Mouse (Mus musculus) liver, embryonic 14.5 days (tissue): ENCODE data around the gene Fam174b. TPM values are rescaled to one million over a fixed set of nuclear protein-coding genes. Genes with fewer than 3 reads are reported as not detected.

Experiments used
- ATAC-seq: fragments of 200-750 bp; cut with Nextera tagmentation; 2 replicates; pipeline ENCODE4 v1.8.0; 2017; ENCODE audit warnings: moderate number of reproducible peaks, mild to moderate bottlenecking, moderate library complexity; ENCODE audit not compliant: insufficient read depth
- DNase-seq, 3 experiments: peaks; one replicate each; pipeline ENCODE4 v3.0.0-alpha.2; 2012 to 2013; ENCODE audit warnings: low read depth in 3 of 3, low spot score in 3 of 3
- H3K27ac ChIP-seq: fragments of 300-500 bp; sonication (generic); 2 replicates; pipeline ENCODE4 v1.5.1; 2014; ENCODE audit warnings: moderate library complexity, mild to moderate bottlenecking, control low read depth, inconsistent platforms
- H3K27me3 ChIP-seq: fragments of 300-500 bp; sonication (generic); 2 replicates; pipeline ENCODE4 v1.6.1; 2014; ENCODE audit warnings: mild to moderate bottlenecking, low read length, moderate library complexity; ENCODE audit not compliant: control insufficient read depth, insufficient read depth
- H3K36me3 ChIP-seq: fragments of 300-500 bp; sonication (generic); replicated peaks from 2 replicates; pipeline ENCODE4 v1.6.1; 2014; ENCODE audit warnings: low read depth; ENCODE audit not compliant: control insufficient read depth, insufficient read depth
- H3K4me1 ChIP-seq, 2 experiments: fragments of 200-500 bp in 1 of 2; fragments of 300-500 bp in 1 of 2; sonication (generic) in 1 of 2; replicated peaks; 2 replicates each; pipeline ENCODE4 v1.6.1; 2012 to 2014; ENCODE audit warnings: antibody characterized with exemption in 1 of 2, inconsistent platforms in 1 of 2, low read length in 1 of 2; ENCODE audit not compliant: control insufficient read depth in 2 of 2, insufficient read depth in 2 of 2
- H3K4me2 ChIP-seq: fragments of 300-500 bp; sonication (generic); 2 replicates; pipeline ENCODE4 v1.6.1; 2014; ENCODE audit warnings: low read depth, mild to moderate bottlenecking, control low read depth, moderate library complexity
- H3K4me3 ChIP-seq, 2 experiments: fragments of 200-500 bp in 1 of 2; fragments of 300-500 bp in 1 of 2; sonication (generic) in 1 of 2; 2 replicates each; pipeline ENCODE4 v1.5.1; 2012 to 2014; ENCODE audit warnings: low read depth in 2 of 2, low read length in 2 of 2, mild to moderate bottlenecking in 2 of 2, control low read depth in 1 of 2, inconsistent platforms in 1 of 2, moderate library complexity in 1 of 2; ENCODE audit not compliant: insufficient read depth in 1 of 2
- H3K9ac ChIP-seq: fragments of 300-500 bp; sonication (generic); replicated peaks from 2 replicates; pipeline ENCODE4 v1.6.1; 2014; ENCODE audit warnings: mild to moderate bottlenecking, control low read depth, moderate library complexity
- H3K9me3 ChIP-seq: fragments of 300-500 bp; sonication (generic); 2 replicates; pipeline ENCODE4 v1.6.1; 2016; ENCODE audit warnings: low read length, mixed read lengths; ENCODE audit not compliant: control insufficient read depth
- CTCF ChIP-seq: IDR thresholded peaks from 2 replicates; pipeline ENCODE4 v1.5.1; 2016; ENCODE audit warnings: antibody characterized with exemption, low read depth, control low read depth
- EP300 ChIP-seq: IDR thresholded peaks from 2 replicates; pipeline ENCODE4 v1.6.1; 2016; ENCODE audit warnings: antibody characterized with exemption, low read depth
- WGBS: fragments of 180-500 bp; shearing (Covaris S2); extraction: QIAGEN DNeasy Blood & Tissue Kit; methylation state at CpG from one replicate; pipeline ENCODE4 v1.1.7; 2014; ENCODE audit not compliant: insufficient replicate concordance; 5-methylcytosine and 5-hydroxymethylcytosine counted together
- polyA plus RNA-seq, 2 experiments: library from polyadenylated mRNA; depleted of rRNA in 1 of 2; stranded (reverse) in 1 of 2; unstranded in 1 of 2; fragments of >200 nt; fragmentation: Nextera tagmentation in 1 of 2; extraction: Ambion mirVana in 1 of 2; gene quantifications; 2 replicates each; pipeline versions ENCODE4 v1.2.1 to v1.2.3; 2012 to 2014

Fam174b gene
- polyA plus RNA-seq, 2 experiments = 1.6 to 2.3 TPM

DNA sequence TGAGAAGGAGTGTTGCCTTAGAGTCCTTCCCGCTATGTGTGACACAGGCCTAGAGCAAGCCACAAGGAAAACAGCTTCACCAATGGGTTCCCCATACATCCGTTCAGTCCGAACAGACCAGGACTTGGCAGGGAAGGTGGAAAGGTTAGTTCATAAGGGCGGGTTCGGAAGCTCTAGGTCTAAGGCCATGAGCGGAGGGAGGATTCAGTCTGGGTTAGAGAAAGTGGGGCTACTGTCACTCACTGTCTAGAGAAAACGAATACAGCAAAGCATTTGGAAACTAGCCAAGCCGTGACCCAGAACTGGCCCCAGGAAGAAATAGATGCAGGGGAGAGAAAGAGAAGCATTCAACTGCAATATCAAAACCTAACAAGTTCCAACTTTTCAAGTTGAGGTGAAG is 47.4 kb downstream of the Fam174b start:
- Histone ChIP-seq H3K4me1 (no peaks in the 10 kb centered on the region), H3K36me3 (no peaks in the 10 kb centered on the region), H3K27ac (no peak overlapping the region), H3K27me3 (no peaks in the 10 kb centered on the region), H3K9me3 (no peaks in the 10 kb centered on the region), H3K4me3 (no peak overlapping the region), H3K9ac (no peak overlapping the region), H3K4me2 (no peak overlapping the region)
- TF ChIP-seq CTCF (no peak), EP300 (no peak)
- 62% methylated on average over 8 of the region's 8 CpGs for WGBS
- ATAC-seq (no peak), DNase-seq (no peak)

DNA sequence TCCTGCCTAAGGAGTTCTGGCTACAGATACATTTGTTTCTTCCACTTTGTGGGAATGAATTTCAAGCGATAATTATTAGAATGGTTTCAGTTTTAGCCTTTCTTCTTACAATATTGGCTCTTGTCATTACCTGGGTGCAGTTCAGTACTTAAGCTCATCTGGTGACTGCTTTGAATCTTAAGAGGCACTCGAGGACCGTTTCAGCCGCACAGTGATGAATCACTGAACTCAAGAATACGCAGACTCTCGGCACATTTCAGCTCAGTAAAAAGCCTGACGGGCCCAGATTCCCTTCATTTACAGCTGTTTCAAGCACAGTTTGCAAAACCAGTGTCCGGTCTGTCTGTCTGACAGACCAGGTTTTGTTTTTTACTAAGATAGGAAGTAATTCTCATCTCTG is 51.0 kb downstream of the Fam174b start:
- Histone ChIP-seq H3K4me1 (no peaks in the 10 kb centered on the region), H3K36me3 (no peaks in the 10 kb centered on the region), H3K27ac (no peak overlapping the region), H3K9me3 (no peaks in the 10 kb centered on the region), H3K27me3 (no peaks in the 10 kb centered on the region), H3K4me2 (no peak overlapping the region), H3K9ac (no peak overlapping the region), H3K4me3 (no peak overlapping the region)
- TF ChIP-seq EP300 (no peak), CTCF (no peak)
- 65% methylated on average over 8 of the region's 8 CpGs for WGBS
- ATAC-seq = no peak
- DNase-seq = no peak

DNA sequence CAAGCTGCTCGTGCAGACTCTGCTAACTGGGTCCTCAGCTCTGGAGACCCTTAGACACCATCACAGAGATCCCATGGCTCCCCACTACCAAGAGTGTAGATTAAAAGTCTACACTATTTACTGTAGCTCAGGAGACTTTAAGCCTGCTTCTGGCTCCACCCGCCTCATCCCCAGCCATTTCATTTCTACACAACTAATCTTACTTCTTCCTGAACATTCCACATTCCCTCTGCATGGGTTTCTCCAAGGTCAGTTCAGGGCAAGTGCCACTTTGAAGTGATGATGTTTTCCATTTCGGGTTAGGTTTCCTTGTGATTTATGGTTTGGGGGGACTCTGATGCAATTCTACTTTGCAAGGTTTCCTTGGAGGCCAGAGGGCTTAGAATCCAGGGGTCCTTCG is 52.1 kb downstream of the Fam174b start:
- Histone ChIP-seq H3K4me3 (no peak overlapping the region), H3K27ac (no peak overlapping the region), H3K4me1 (no peaks in the 10 kb centered on the region), H3K9ac (no peak overlapping the region), H3K36me3 (no peaks in the 10 kb centered on the region), H3K27me3 (no peaks in the 10 kb centered on the region), H3K9me3 (no peaks in the 10 kb centered on the region), H3K4me2 (no peak overlapping the region)
- TF ChIP-seq EP300 = no peak
- TF ChIP-seq CTCF = no peak
- ATAC-seq = no peak
- 46% methylated on average over 4 of the region's 4 CpGs for WGBS
- no peak for DNase-seq

DNA sequence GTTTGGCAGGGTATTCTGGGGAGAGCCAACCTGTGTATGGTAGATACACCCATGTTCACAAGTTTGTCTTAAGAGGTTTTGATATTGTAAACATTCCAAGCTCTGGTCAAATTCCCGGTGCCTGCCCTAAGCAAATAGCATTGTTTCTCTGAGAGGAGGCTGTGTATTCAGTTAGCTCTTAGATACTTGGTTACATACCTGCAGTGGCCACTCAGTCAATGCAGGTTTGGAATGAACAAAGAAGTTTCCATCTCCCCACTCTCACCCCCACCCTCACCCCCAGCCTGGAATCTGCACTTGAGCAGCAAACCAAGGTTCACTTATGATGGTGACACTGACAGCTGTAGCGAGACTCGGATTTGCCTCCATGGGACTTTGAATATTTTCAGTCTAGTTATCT is 52.5 kb downstream of the Fam174b start:
- 59% methylated on average over 3 of the region's 3 CpGs for WGBS
- no peak overlapping the region for H3K4me3 ChIP-seq
- no peaks in the 10 kb centered on the region for H3K4me1 ChIP-seq
- ATAC-seq = no peak
- H3K27me3 ChIP-seq = no peaks in the 10 kb centered on the region
- DNase-seq = no peak
- H3K9ac ChIP-seq = no peak overlapping the region
- H3K36me3 ChIP-seq = no peaks in the 10 kb centered on the region
- H3K9me3 ChIP-seq = no peaks in the 10 kb centered on the region
- TF ChIP-seq CTCF = no peak
- no peak for TF ChIP-seq EP300
- no peak overlapping the region for H3K27ac ChIP-seq
- H3K4me2 ChIP-seq = no peak overlapping the region

DNA sequence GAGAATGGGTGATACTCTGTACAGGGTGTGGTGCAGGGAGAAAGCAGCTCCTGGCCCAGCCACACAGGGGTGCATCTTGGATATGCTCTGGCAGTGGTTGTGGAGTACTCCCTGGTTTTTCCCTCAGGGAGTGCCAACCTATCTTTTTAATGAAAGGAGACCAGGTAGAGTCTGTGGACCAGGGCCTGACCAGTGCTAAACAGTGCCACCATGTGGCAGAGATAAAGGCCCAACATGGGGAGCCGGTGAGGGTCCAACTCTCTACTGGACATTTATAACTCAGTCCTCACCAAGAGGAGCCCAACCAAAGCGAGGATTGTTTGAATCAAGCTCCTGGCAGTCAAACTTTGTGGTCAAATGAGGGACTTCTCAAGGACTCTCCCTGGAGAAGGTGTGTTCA is 69.2 kb downstream of the Fam174b start:
- DNase-seq (no peak), ATAC-seq (no peak)
- 36% methylated on average over 2 of the region's 2 CpGs for WGBS
- Histone ChIP-seq H3K9me3 (no peaks in the 10 kb centered on the region), H3K27me3 (no peaks in the 10 kb centered on the region), H3K36me3 (no peaks in the 10 kb centered on the region), H3K9ac (no peak overlapping the region), H3K4me1 (peaks cover 0 to 9% of the 10 kb centered on the region in 2 experiments; a peak in 2 of 4 replicates), H3K4me3 (no peak overlapping the region), H3K27ac (no peak overlapping the region), H3K4me2 (no peak overlapping the region)
- TF ChIP-seq CTCF = peak; percentile 36
- TF ChIP-seq EP300 = no peak

DNA sequence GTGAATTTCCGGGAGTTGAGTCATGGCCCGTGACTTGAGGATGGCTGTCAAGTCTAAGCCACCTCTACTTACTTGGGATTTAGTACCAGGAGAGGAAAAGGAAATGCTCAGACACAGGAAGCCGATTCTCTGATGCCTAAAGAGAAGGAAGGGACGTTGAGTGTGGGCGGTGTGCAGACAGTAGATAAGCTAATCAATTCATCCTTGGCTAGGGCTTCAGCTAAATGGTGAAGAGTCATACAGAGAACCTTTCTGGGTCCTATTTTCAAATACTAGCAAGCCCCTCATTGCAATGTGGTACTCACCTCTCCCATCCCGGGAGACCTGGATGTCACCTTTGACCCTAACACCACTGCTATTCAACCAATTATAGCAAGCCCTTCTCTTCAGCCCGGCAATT is 71.3 kb downstream of the Fam174b start:
- Histone ChIP-seq H3K27ac (no peak overlapping the region), H3K9me3 (no peaks in the 10 kb centered on the region), H3K4me2 (no peak overlapping the region), H3K9ac (no peak overlapping the region), H3K4me1 (peaks cover 0 to 10% of the 10 kb centered on the region in 2 experiments; a peak in 2 of 4 replicates), H3K27me3 (no peaks in the 10 kb centered on the region), H3K36me3 (no peaks in the 10 kb centered on the region), H3K4me3 (no peak overlapping the region)
- peak; percentile 50 for TF ChIP-seq EP300
- no peak for TF ChIP-seq CTCF
- no peak for ATAC-seq
- DNase-seq = no peak
- WGBS = 21% methylated on average over 7 of the region's 7 CpGs
